Mouse (Mus musculus) midbrain, embryonic 16.5 days (tissue): Measurements from ENCODE around the gene Rin2. TPM values are rescaled to one million over a fixed set of nuclear protein-coding genes. Genes with fewer than 3 reads are reported as not detected.

Source experiments
- ATAC-seq: fragments of 200-750 bp; cut with Nextera tagmentation; 2 replicates; pipeline ENCODE4 v1.8.0; 2017; ENCODE audit warnings: moderate TSS enrichment
- H3K27ac ChIP-seq: fragments of 300-500 bp; sonication (generic); 2 replicates; pipeline ENCODE4 v1.5.1; 2014; ENCODE audit warnings: mild to moderate bottlenecking, low read length, mixed read lengths
- H3K27me3 ChIP-seq: fragments of 300-500 bp; sonication (generic); 2 replicates; pipeline ENCODE4 v1.6.1; 2014; ENCODE audit warnings: low read depth, low read length, mixed read lengths; ENCODE audit not compliant: control insufficient read depth, insufficient read depth
- H3K36me3 ChIP-seq: fragments of 300-500 bp; sonication (generic); 2 replicates; pipeline ENCODE4 v1.6.1; 2014; ENCODE audit warnings: mild to moderate bottlenecking, low read length, moderate library complexity, mixed read lengths; ENCODE audit not compliant: control insufficient read depth, insufficient read depth
- H3K4me1 ChIP-seq: fragments of 300-500 bp; sonication (generic); 2 replicates; pipeline ENCODE4 v1.6.1; 2014; ENCODE audit warnings: mild to moderate bottlenecking, low read length, mixed read lengths; ENCODE audit not compliant: control insufficient read depth, insufficient read depth
- H3K4me2 ChIP-seq: fragments of 300-500 bp; sonication (generic); 2 replicates; pipeline ENCODE4 v1.6.1; 2014; ENCODE audit warnings: mild to moderate bottlenecking, low read length, mixed read lengths
- H3K4me3 ChIP-seq: fragments of 300-500 bp; sonication (generic); 2 replicates; pipeline ENCODE4 v1.5.1; 2014; ENCODE audit warnings: low read depth, mild to moderate bottlenecking, low read length, moderate library complexity, mixed read lengths
- H3K9ac ChIP-seq: fragments of 300-500 bp; sonication (generic); 2 replicates; pipeline ENCODE4 v1.6.1; 2014; ENCODE audit warnings: low read depth, low read length, mixed read lengths
- H3K9me3 ChIP-seq: fragments of 300-500 bp; sonication (generic); replicated peaks from 2 replicates; pipeline ENCODE4 v1.6.1; 2014; ENCODE audit warnings: mild to moderate bottlenecking, low read length, mixed read lengths; ENCODE audit not compliant: control insufficient read depth, poor library complexity, severe bottlenecking
- WGBS: fragments of 180-500 bp; shearing (Covaris S2); extraction: QIAGEN DNeasy Blood & Tissue Kit; methylation state at CpG from one replicate; pipeline ENCODE4 v1.1.7; 2014; 5-methylcytosine and 5-hydroxymethylcytosine counted together
- polyA plus RNA-seq: library from polyadenylated mRNA; unstranded; fragments of >200 nt; fragmentation: Nextera tagmentation; extraction: Ambion mirVana; gene quantifications from 2 replicates; pipeline ENCODE4 v1.2.1, GENCODE M21; 2015

Gene Rin2
- polyA plus RNA-seq, 1 experiment from 2014 or later: 17.0 TPM

- no peak overlapping the region for H3K4me2 ChIP-seq
- 77% methylated on average over 5 of the region's 5 CpGs for WGBS
- H3K9me3 ChIP-seq: peaks cover 17% of the 10 kb centered on the region; the same call in 1 of the 2 replicates
- ATAC-seq: no peak
- H3K9ac ChIP-seq: no peak overlapping the region
- no peaks in the 10 kb centered on the region for H3K4me1 ChIP-seq
- no peak overlapping the region for H3K4me3 ChIP-seq
- peaks cover 2% of the 10 kb centered on the region; the same call in 1 of the 2 replicates for H3K36me3 ChIP-seq
- no peak overlapping the region for H3K27ac ChIP-seq
- no peaks in the 10 kb centered on the region for H3K27me3 ChIP-seq
These were observed 142.2 kb downstream of the Rin2 start for GRCm38 (mm10) chr2:145817195-145817594.

GRCm38 (mm10) chr2:145822013-145822782, 147.2 kb downstream of the Rin2 start:
- Histone ChIP-seq H3K4me2 (no peak overlapping the region), H3K4me1 (no peaks in the 10 kb centered on the region), H3K36me3 (no peaks in the 10 kb centered on the region), H3K27ac (no peak overlapping the region), H3K4me3 (no peak overlapping the region), H3K9ac (no peak overlapping the region), H3K9me3 (no peaks in the 10 kb centered on the region; the same call in 1 of the 2 replicates), H3K27me3 (no peaks in the 10 kb centered on the region)
- ATAC-seq: no peak
- 89% methylated on average over 15 of the region's 15 CpGs for WGBS

- Histone ChIP-seq H3K4me3 (no peak overlapping the region), H3K27ac (no peak overlapping the region), H3K4me1 (no peaks in the 10 kb centered on the region), H3K27me3 (no peaks in the 10 kb centered on the region), H3K36me3 (no peaks in the 10 kb centered on the region), H3K4me2 (no peak overlapping the region), H3K9me3 (no peaks in the 10 kb centered on the region), H3K9ac (no peak overlapping the region)
- 97% methylated on average over 3 of the region's 3 CpGs for WGBS
- no peak for ATAC-seq
These were observed 148.0 kb downstream of the Rin2 start for GRCm38 (mm10) chr2:145822783-145823729.

- no peak for ATAC-seq
- 88% methylated on average over 3 of the region's 3 CpGs for WGBS
- no peak overlapping the region for H3K27ac ChIP-seq
These were observed 149.7 kb downstream of the Rin2 start for GRCm38 (mm10) chr2:145824749-145825148.

GRCm38 (mm10) chr2:145825221-145825620, 150.2 kb downstream of the Rin2 start:
- ATAC-seq: no peak
- no peak overlapping the region for H3K27ac ChIP-seq
- WGBS: 98% methylated on average over 10 of the region's 10 CpGs
- no peaks in the 10 kb centered on the region for H3K27me3 ChIP-seq
- no peaks in the 10 kb centered on the region for H3K4me1 ChIP-seq
- no peak overlapping the region for H3K4me2 ChIP-seq
- no peak overlapping the region for H3K4me3 ChIP-seq
- no peaks in the 10 kb centered on the region for H3K36me3 ChIP-seq
- H3K9ac ChIP-seq: no peak overlapping the region
- H3K9me3 ChIP-seq: no peaks in the 10 kb centered on the region

More at GRCm38 (mm10) chr2:145824749-145825148, 149.7 kb downstream of the Rin2 start:
- Histone ChIP-seq H3K4me1 (no peaks in the 10 kb centered on the region), H3K4me3 (no peak overlapping the region), H3K36me3 (no peaks in the 10 kb centered on the region), H3K27me3 (no peaks in the 10 kb centered on the region), H3K9ac (no peak overlapping the region), H3K4me2 (no peak overlapping the region), H3K9me3 (no peaks in the 10 kb centered on the region)

DNA sequence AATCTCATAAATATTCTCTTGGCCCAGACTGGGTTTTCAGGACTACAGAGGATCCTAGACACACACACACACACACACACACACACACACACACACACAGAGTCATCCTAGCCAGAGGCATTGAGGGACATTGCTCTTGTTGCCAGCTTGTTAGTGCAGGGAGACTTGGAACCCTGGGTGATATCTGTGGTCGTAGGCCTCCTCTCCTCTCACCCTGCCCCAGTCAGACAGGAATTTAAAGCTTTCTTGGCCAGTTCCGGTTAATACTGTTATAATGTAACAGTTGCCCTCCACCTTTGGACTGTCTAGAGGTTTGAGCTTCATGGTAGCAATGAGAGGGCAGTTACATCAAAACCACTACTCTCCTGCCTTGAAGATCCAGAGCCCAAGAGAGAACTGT, 152.9 kb downstream of the Rin2 start:
- WGBS: 78% methylated on average over 2 of the region's 2 CpGs
- Histone ChIP-seq H3K27ac (no peak overlapping the region), H3K27me3 (no peaks in the 10 kb centered on the region), H3K4me3 (no peak overlapping the region), H3K36me3 (no peaks in the 10 kb centered on the region), H3K9ac (no peak overlapping the region), H3K9me3 (no peaks in the 10 kb centered on the region), H3K4me2 (no peak overlapping the region), H3K4me1 (peaks cover 10% of the 10 kb centered on the region)
- ATAC-seq: no peak

DNA sequence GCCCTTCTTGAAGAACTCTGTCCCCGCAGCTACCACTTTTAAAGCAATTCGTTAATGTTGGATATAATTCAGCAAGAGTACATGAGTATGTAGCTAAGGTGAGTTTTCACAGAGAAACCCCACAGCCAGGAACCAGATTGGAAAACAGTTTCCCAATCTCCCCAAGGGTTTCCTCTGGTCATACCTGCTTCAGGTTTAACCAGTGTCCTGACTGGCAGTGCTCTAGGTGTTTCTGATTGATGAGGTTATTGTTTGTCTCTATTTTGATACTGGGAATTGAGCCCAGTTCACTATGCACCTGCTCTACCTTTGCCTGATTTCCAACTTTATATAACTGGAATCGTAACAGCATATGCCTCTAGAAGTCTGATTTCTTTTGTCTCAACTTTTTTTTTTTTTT, 153.6 kb downstream of the Rin2 start:
- peaks cover 14% of the 10 kb centered on the region for H3K4me1 ChIP-seq
- WGBS: 97% methylated on average over 3 of the region's 3 CpGs
- no peak for ATAC-seq

DNA sequence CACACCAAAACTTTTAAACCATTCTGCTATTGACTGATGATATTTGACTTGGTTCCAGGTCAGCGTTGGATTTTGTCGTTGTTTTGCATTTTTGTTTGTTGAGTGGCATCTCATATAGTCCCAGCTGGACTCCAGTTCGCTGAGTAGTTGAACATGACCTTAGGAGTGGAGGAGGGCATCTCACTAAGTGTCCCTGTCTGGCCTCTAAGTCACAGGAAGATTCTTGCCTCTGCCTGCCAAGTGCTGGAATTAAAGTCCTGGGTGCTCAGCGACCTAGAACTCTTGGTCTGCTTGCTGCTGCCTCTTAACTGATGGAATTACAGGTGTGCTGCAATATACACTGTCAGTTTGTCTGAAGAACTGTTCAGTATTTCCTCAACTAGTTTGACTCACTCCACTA, 154.2 kb downstream of the Rin2 start:
- Histone ChIP-seq H3K27ac (no peak overlapping the region), H3K9me3 (no peaks in the 10 kb centered on the region), H3K4me2 (no peak overlapping the region), H3K27me3 (no peaks in the 10 kb centered on the region), H3K36me3 (no peaks in the 10 kb centered on the region), H3K4me1 (peaks cover 14% of the 10 kb centered on the region), H3K4me3 (no peak overlapping the region), H3K9ac (no peak overlapping the region)
- ATAC-seq: no peak
- WGBS: 84% methylated on average over 4 of the region's 4 CpGs

More for the DNA sequence above, 153.6 kb downstream of the Rin2 start:
- Histone ChIP-seq H3K4me2 (no peak overlapping the region), H3K9ac (no peak overlapping the region), H3K4me3 (no peak overlapping the region), H3K27ac (no peak overlapping the region), H3K9me3 (no peaks in the 10 kb centered on the region), H3K27me3 (no peaks in the 10 kb centered on the region), H3K36me3 (no peaks in the 10 kb centered on the region)

DNA sequence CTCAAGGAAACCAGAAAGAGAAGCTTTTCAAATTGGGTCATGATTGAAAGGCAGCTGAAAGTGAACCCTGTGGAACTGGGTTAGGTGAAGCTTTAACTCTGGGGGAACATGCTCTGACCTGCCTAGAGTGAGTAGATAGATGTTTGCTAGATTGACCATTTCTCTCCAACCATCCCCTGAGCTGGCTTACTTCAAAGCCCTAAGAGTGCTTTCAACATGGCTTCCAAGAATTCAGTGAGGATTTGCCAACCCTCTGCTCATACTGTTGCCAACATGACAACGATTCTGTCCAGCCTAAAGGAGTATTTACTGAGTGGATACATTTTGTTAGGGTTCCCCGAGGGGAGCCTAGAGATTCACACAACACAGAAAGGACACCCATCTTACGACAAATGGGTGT, 155.4 kb downstream of the Rin2 start:
- no peak overlapping the region for H3K4me2 ChIP-seq
- WGBS: 87% methylated on average over 3 of the region's 3 CpGs

More for the DNA sequence above, 155.4 kb downstream of the Rin2 start:
- H3K4me1 ChIP-seq: peaks cover 14% of the 10 kb centered on the region
- H3K4me3 ChIP-seq: no peak overlapping the region
- no peak overlapping the region for H3K27ac ChIP-seq
- H3K9me3 ChIP-seq: no peaks in the 10 kb centered on the region
- H3K9ac ChIP-seq: no peak overlapping the region
- H3K27me3 ChIP-seq: no peaks in the 10 kb centered on the region
- no peak for ATAC-seq
- no peaks in the 10 kb centered on the region for H3K36me3 ChIP-seq
